Mouse (Mus musculus): ENCODE data around the gene Zan.

DNA sequence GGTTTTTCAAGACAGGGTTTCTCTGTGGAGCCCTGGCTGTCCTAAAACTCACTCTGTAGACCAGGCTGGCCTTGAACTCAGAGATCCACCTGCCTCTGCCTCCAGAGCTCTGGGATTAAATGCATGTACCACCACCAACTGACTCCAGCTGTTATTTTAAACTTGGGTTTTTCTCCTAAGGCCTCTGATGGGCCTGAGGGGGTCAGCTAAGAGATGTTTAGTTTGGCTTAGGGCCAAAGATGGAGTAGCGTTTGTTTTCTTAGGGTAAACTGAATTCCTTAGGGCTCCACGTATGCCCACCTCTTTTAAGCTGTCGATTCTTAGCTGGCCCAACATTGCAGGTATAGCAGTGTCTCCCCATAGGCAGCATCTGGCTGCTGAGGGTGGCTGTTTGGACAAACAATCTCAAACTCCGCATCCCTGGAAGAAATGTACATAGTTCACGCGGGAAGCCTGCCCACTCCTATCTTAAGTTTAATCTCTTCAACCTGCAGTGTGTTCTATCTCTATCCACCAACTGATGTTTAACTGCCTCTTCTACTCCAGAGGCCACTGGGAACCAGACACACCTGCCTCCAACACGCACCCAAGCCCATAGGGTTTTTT lies 134.4 kb downstream of the Zan start:
- TF ChIP-seq ZNF384 (IDR thresholded peaks at IDR 0.05; ENCODE audit: low read depth, low read length) (no peak), KAT2A (IDR thresholded peaks at IDR 0.05; ENCODE audit: insufficient replicate concordance, low read length) (no peak), CTCF (conservative IDR thresholded peaks at IDR 0.05 in 1 of 2, IDR thresholded peaks at IDR 0.05 in 1 of 2; ENCODE audit: low read depth in 2 of 2, low read length in 2 of 2) (no peak), USF1 (IDR thresholded peaks at IDR 0.05; ENCODE audit: low read depth, low read length) (no peak), EP300 (IDR thresholded peaks at IDR 0.05; ENCODE audit: low read length) (no peak), POLR2A (IDR thresholded peaks at IDR 0.05; ENCODE audit: low read depth, low read length) (no peak), IRF4 (IDR thresholded peaks at IDR 0.05; ENCODE audit: low read depth, low read length) (no peak), MAX (IDR thresholded peaks at IDR 0.05; ENCODE audit: low read length) (no peak)

All from CH12.LX (cell line).